Mouse (Mus musculus): ENCODE results near the gene Rufy3.

DNA sequence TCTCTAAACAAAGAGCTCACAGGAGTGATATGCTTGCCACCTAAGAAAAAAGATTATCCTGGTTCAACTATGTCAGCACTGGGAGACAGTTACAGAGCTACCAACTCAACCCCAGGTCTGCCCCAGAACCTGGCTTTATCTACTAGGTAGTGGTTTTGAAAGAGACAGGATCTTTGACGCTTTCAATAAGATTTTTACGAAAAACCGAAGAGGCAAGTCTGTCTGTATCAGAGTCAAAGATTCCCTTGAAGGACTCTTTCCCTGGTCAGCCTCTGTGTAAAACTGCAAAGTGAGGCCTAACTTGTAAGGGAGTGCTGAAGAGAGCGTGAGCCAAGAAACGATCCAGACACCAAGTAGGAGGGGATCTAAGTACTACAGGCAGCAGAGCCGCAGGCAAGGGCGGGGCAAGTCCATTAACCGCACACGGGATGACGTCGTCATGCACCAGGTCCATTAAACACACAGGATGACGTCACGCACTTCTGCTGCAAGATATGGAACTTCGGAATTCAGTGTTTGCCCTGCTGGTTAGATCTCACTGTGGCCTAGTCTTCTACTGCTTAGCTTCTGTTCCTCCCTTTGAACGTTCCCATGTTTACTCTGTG, 123.8 kb downstream of the Rufy3 start:
- TF ChIP-seq CTCF (IDR thresholded peaks at IDR 0.05; ENCODE audit: insufficient read depth, low read length) (no peak), POLR2A (IDR thresholded peaks at IDR 0.05; ENCODE audit: borderline replicate concordance, extremely low read depth, low read depth, low read length) (no peak)

Data from lung, adult 2 months (tissue).